Mouse (Mus musculus) limb, embryonic 15.5 days (tissue): ENCODE measurements around the gene Zfp575. TPM values are rescaled to one million over a fixed set of nuclear protein-coding genes. Genes with fewer than 3 reads are reported as not detected.

Experiments
- ATAC-seq: fragments of 200-750 bp; cut with Nextera tagmentation; 2 replicates; pipeline ENCODE4 v1.8.0; 2017; ENCODE audit warnings: low read depth, moderate TSS enrichment; ENCODE audit not compliant: insufficient number of reproducible peaks, low FRiP score, low TSS enrichment
- H3K27ac ChIP-seq: fragments of 300-500 bp; sonication (generic); 2 replicates; pipeline ENCODE4 v1.5.1; 2015; ENCODE audit warnings: moderate library complexity, mild to moderate bottlenecking, inconsistent platforms
- H3K27me3 ChIP-seq: fragments of 300-500 bp; sonication (generic); 2 replicates; pipeline ENCODE4 v1.6.1; 2015; ENCODE audit warnings: inconsistent platforms
- H3K36me3 ChIP-seq: fragments of 300-500 bp; sonication (generic); 2 replicates; pipeline ENCODE4 v1.6.1; 2015; ENCODE audit warnings: inconsistent platforms
- H3K4me1 ChIP-seq: fragments of 300-500 bp; sonication (generic); 2 replicates; pipeline ENCODE4 v1.6.1; 2015; ENCODE audit warnings: inconsistent platforms
- H3K4me2 ChIP-seq: fragments of 300-500 bp; sonication (generic); 2 replicates; pipeline ENCODE4 v1.6.1; 2015; ENCODE audit warnings: mild to moderate bottlenecking, inconsistent platforms
- H3K4me3 ChIP-seq: fragments of 300-500 bp; sonication (generic); 2 replicates; pipeline ENCODE4 v1.5.1; 2015; ENCODE audit warnings: mild to moderate bottlenecking, inconsistent platforms
- H3K9ac ChIP-seq: fragments of 300-500 bp; sonication (generic); 2 replicates; pipeline ENCODE4 v1.6.1; 2015; ENCODE audit warnings: inconsistent platforms
- H3K9me3 ChIP-seq: fragments of 300-500 bp; sonication (generic); 2 replicates; pipeline ENCODE4 v1.6.1; 2016; ENCODE audit warnings: inconsistent platforms
- WGBS: fragments of 180-500 bp; shearing (Covaris S2); methylation state at CpG from one replicate; pipeline ENCODE4 v1.1.7; 2015; 5-methylcytosine and 5-hydroxymethylcytosine counted together
- polyA plus RNA-seq: library from polyadenylated mRNA; unstranded; fragments of >200 nt; fragmentation: Nextera tagmentation; extraction: Ambion mirVana; gene quantifications from 2 replicates; pipeline ENCODE4 v1.2.1, GENCODE M21; 2015

The Zfp575 gene
- polyA plus RNA-seq, 1 experiment from 2014 or later: 6.4 TPM

GRCm38 (mm10) chr7:24555786-24556185, 31.7 kb downstream of the Zfp575 start:
- peaks cover 70% of the 10 kb centered on the region for H3K36me3 ChIP-seq

DNA sequence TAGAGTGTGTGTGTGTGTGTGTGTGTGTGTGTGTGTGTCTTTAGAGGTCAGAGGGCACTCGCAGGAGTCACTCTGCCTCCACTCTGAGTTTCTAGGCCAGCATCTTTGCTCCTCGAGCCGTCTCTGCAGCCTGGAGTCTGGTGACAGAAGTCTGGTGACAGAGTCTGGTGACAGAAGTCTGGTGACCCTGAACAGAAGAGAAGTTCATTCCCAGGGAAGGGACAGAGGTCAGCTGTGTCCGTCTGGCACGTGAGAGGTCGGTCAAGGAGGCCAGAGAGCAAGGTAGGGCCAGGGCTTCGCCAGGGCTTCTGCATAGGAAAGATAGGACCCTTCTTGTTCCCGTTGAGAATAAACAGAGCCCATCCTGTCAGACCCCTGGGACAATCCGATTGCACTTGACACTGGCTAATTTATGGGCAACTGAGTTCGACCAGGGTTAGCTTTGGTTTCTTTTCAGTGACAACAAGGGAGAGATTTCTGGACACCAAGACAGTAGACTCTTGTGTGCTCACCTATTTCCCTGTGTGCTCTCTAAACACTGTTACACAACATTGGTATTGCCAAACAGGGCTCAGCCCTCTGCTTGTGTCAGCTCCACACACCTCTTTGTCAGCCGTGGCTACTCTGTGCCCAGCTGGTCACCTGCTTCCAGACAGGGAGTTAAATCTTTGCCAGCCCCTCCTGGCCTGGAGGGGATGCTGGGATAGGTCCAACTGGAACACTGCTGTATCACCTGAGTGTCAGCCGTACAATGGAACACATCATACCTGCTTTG, 35.3 kb downstream of the Zfp575 start:
- Histone ChIP-seq H3K9ac (no peak overlapping the region), H3K36me3 (peaks cover 70% of the 10 kb centered on the region), H3K9me3 (no peaks in the 10 kb centered on the region), H3K4me3 (no peak overlapping the region), H3K4me2 (no peak overlapping the region), H3K27ac (no peak overlapping the region), H3K4me1 (peaks cover 10% of the 10 kb centered on the region), H3K27me3 (no peaks in the 10 kb centered on the region)
- no peak for ATAC-seq
- whole genome bisulfite sequencing: 90% methylated on average over 12 of the region's 12 CpGs

More at GRCm38 (mm10) chr7:24555786-24556185, 31.7 kb downstream of the Zfp575 start:
- ATAC-seq: no peak
- no peak overlapping the region for H3K4me2 ChIP-seq
- H3K9ac ChIP-seq: no peak overlapping the region
- H3K4me3 ChIP-seq: no peak overlapping the region
- WGBS: 91% methylated on average over 10 of the region's 10 CpGs
- H3K27ac ChIP-seq: no peak overlapping the region
- no peaks in the 10 kb centered on the region for H3K9me3 ChIP-seq
- H3K27me3 ChIP-seq: no peaks in the 10 kb centered on the region
- no peaks in the 10 kb centered on the region for H3K4me1 ChIP-seq

GRCm38 (mm10) chr7:24547534-24548036, 39.9 kb downstream of the Zfp575 start:
- no peak for ATAC-seq
- Histone ChIP-seq H3K4me2 (peak overlapping the region; percentile 66), H3K4me3 (peak overlapping the region; percentile 78), H3K9me3 (no peaks in the 10 kb centered on the region), H3K4me1 (peaks cover 21% of the 10 kb centered on the region), H3K36me3 (peaks cover 39% of the 10 kb centered on the region), H3K9ac (peak overlapping the region; percentile 74), H3K27me3 (no peaks in the 10 kb centered on the region), H3K27ac (peak overlapping the region; percentile 87)
- WGBS: 23% methylated on average over 13 of the region's 13 CpGs

GRCm38 (mm10) chr7:24546634-24547389, 40.6 kb downstream of the Zfp575 start:
- peak overlapping the region; percentile 66 for H3K4me2 ChIP-seq
- peak overlapping the region; percentile 78 for H3K4me3 ChIP-seq
- under 1% methylated on average over 57 of the region's 57 CpGs for WGBS
- H3K27ac ChIP-seq: peak overlapping the region; percentile 87
- peak; percentile 98 for ATAC-seq
- peaks cover 33% of the 10 kb centered on the region for H3K36me3 ChIP-seq
- peak overlapping the region; percentile 74 for H3K9ac ChIP-seq
- H3K4me1 ChIP-seq: peaks cover 21% of the 10 kb centered on the region
- H3K9me3 ChIP-seq: no peaks in the 10 kb centered on the region
- H3K27me3 ChIP-seq: no peaks in the 10 kb centered on the region

DNA sequence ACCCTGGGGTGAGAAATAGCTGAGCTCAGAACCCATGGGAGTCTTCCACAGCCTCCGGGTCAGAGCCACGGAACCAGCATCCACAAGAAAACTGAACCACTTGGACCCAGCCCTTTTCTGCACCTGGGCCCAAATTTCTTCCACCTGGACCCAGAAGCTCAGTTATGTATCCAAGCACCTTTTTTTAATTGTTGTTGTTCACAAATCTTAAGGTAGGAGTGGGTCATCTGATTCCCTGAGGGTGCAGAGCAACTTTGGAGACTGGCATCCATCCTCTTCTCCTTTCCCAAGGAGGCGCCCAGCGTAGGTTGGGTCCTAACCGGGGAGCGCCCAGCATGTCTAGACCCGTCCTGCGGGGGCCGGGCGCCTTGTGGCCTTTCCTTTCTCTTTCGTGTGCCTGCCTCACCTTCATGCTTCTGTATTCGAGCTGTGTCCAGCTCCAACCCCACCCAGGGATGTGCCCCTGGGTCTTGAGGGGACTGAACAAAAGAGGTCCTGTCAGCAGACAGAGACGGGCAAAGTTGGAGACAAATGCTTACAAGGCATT, 41.3 kb downstream of the Zfp575 start, which contains the start of the genes Pinlyp and Xrcc1:
Pinlyp (minus strand) TSS at position 51 of the 547 bp plus-strand sequence.
Xrcc1 (plus strand) TSS at position 222 of the 547 bp plus-strand sequence.
- Histone ChIP-seq H3K27me3 (no peaks in the 10 kb centered on the region), H3K4me1 (peaks cover 21% of the 10 kb centered on the region), H3K9ac (peak within 1 kb of the TSS; percentile 74), H3K9me3 (no peaks in the 10 kb centered on the region), H3K4me3 (peak within 1 kb of the TSS; percentile 78), H3K4me2 (peak within 1 kb of the TSS; percentile 66), H3K36me3 (peaks cover 26% of the 10 kb centered on the region), H3K27ac (peak within 1 kb of the TSS; percentile 87)
- 31% methylated on average over 13 of the region's 13 CpGs for WGBS
- no peak for ATAC-seq

- H3K4me1 ChIP-seq: peaks cover 21% of the 10 kb centered on the region
- H3K9ac ChIP-seq: no peak overlapping the region
- H3K4me2 ChIP-seq: no peak overlapping the region
- H3K27me3 ChIP-seq: no peaks in the 10 kb centered on the region
- no peak overlapping the region for H3K4me3 ChIP-seq
- no peak for ATAC-seq
- WGBS: 85% methylated on average over 2 of the region's 2 CpGs
- peaks cover 14% of the 10 kb centered on the region for H3K36me3 ChIP-seq
- no peak overlapping the region for H3K27ac ChIP-seq
- no peaks in the 10 kb centered on the region for H3K9me3 ChIP-seq
These were observed 42.9 kb downstream of the Zfp575 start for GRCm38 (mm10) chr7:24544506-24544905.

GRCm38 (mm10) chr7:24539686-24540085, 47.8 kb downstream of the Zfp575 start:
- ATAC-seq: no peak
- WGBS: 86% methylated on average over 4 of the region's 4 CpGs
- H3K9ac ChIP-seq: no peak overlapping the region

GRCm38 (mm10) chr7:24538701-24539100, 48.7 kb downstream of the Zfp575 start:
- Histone ChIP-seq H3K4me2 (no peak overlapping the region), H3K27me3 (peaks cover 2% of the 10 kb centered on the region; the same call in 1 of the 2 replicates), H3K4me3 (no peak overlapping the region), H3K4me1 (peaks cover 8% of the 10 kb centered on the region), H3K9me3 (no peaks in the 10 kb centered on the region), H3K27ac (no peak overlapping the region), H3K36me3 (peaks cover 24% of the 10 kb centered on the region), H3K9ac (no peak overlapping the region)
- ATAC-seq: no peak
- 77% methylated on average over 5 of the region's 5 CpGs for WGBS

More at GRCm38 (mm10) chr7:24539686-24540085, 47.8 kb downstream of the Zfp575 start:
- H3K27ac ChIP-seq: no peak overlapping the region
- peaks cover 14% of the 10 kb centered on the region for H3K36me3 ChIP-seq
- no peak overlapping the region for H3K4me2 ChIP-seq
- H3K4me3 ChIP-seq: no peak overlapping the region
- H3K9me3 ChIP-seq: no peaks in the 10 kb centered on the region
- no peaks in the 10 kb centered on the region for H3K27me3 ChIP-seq
- H3K4me1 ChIP-seq: no peaks in the 10 kb centered on the region

DNA sequence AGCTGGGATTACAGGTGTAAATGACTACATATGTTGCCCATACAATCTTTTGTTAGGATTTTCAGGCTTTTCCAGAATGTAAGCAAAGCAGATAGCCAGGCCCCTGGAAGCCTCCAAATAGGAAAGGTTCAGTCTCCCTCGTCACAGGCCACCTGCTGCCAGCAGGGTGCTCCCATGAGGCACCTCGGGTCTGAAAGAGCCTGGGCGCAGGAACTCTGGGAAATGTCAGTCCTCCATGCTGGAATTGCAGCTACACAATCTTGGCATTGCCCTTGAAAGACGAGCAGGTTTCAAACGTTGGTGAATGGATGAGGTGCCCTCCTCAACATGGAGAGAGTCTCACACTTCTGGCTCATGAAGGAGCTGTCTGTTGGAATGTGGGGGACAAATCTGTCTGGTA, 49.3 kb downstream of the Zfp575 start:
- Histone ChIP-seq H3K4me3 (no peak overlapping the region), H3K36me3 (peaks cover 30% of the 10 kb centered on the region), H3K9ac (no peak overlapping the region), H3K9me3 (no peaks in the 10 kb centered on the region), H3K4me2 (no peak overlapping the region), H3K4me1 (peaks cover 14% of the 10 kb centered on the region), H3K27ac (no peak overlapping the region), H3K27me3 (peaks cover 7% of the 10 kb centered on the region; the same call in 1 of the 2 replicates)
- WGBS: 41% methylated on average over 5 of the region's 5 CpGs
- no peak for ATAC-seq

- H3K9ac ChIP-seq: no peak overlapping the region
- no peak for ATAC-seq
- H3K4me3 ChIP-seq: no peak overlapping the region
- peaks cover 8% of the 10 kb centered on the region; the same call in 1 of the 2 replicates for H3K27me3 ChIP-seq
- no peak overlapping the region for H3K4me2 ChIP-seq
- H3K27ac ChIP-seq: no peak overlapping the region
- H3K9me3 ChIP-seq: no peaks in the 10 kb centered on the region
- WGBS: 72% methylated on average over 5 of the region's 5 CpGs
- H3K4me1 ChIP-seq: peaks cover 15% of the 10 kb centered on the region
- peaks cover 31% of the 10 kb centered on the region for H3K36me3 ChIP-seq
These were observed 49.9 kb downstream of the Zfp575 start for GRCm38 (mm10) chr7:24537591-24537990.

DNA sequence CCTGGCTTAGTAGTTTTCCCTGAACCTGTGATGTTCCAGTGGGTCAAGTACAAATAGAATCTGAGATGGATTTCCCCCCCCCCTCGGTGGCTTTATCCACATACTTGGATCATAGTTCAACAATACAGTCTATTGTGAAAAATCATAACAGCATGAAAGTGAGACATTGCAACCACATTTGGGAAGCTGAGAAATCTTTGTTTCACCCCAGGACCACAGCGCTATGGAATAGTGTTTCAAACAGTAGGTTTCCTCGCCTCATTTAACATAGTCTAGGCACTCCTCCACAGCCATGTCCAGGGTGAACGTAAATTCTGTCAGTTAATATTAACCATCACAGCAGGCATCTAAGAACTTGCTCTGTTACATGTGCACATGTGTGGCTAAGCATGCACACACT, 50.4 kb downstream of the Zfp575 start:
- 75% methylated on average over 4 of the region's 4 CpGs for WGBS
- no peak for ATAC-seq
- H3K9ac ChIP-seq: no peak overlapping the region
- no peaks in the 10 kb centered on the region for H3K9me3 ChIP-seq
- H3K4me2 ChIP-seq: no peak overlapping the region
- H3K27me3 ChIP-seq: peaks cover 8% of the 10 kb centered on the region; the same call in 1 of the 2 replicates
- peaks cover 20% of the 10 kb centered on the region for H3K4me1 ChIP-seq
- peaks cover 31% of the 10 kb centered on the region for H3K36me3 ChIP-seq
- H3K4me3 ChIP-seq: no peak overlapping the region
- H3K27ac ChIP-seq: no peak overlapping the region
